Mouse (Mus musculus) erythroblast, embryonic 14.5 days (primary cell): ENCODE measurements around the gene Lrrc75a.

Experiments
- GATA1 ChIP-seq: IDR thresholded peaks from 2 replicates; pipeline ENCODE4 v1.6.1; 2012; ENCODE audit warnings: low read length, inconsistent platforms, mixed read lengths
- TAL1 ChIP-seq: IDR thresholded peaks from 3 replicates; pipeline ENCODE4 v1.6.1; 2012; ENCODE audit warnings: low read length, inconsistent platforms, mixed read lengths

- no peak for TF ChIP-seq GATA1
- TF ChIP-seq TAL1, result no peak
Observed at GRCm38 (mm10) chr11:62676290-62676596, 27.9 kb upstream of the Lrrc75a start.
